Mouse (Mus musculus): ENCODE data around the gene AI464131. TPM values are rescaled to one million over a fixed set of nuclear protein-coding genes. Genes with fewer than 3 reads are reported as not detected.

AI464131 gene
- not detected for polyA plus RNA-seq (2017; shearing (Covaris generic))

- peak; percentile 49 for ATAC-seq
Measured at GRCm38 (mm10) chr4:41502986-41503412, at the start of gene AI464131. Gene AI464131 (minus strand): TSS chr4:41503076.

DNA sequence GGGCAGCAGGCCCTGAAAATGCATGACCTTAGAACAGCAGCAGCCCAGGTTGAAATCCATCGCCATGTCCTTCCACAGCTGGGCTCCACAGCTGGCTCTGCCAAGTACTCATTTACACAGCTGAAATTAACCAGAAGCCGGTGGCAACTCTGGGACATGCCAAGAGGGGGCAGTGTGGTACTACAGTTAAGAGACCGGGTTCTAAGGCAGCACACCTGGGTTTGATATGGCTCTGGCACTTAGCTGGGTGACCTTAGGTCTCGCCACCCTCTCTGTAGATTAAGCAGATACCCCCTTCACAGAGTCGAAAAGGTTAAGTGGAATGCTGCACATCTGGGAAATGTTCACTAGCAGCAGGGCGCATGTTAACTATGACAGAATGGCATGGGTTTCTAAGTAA, 49.7 kb upstream of the AI464131 start:
- peak; percentile 65 for ATAC-seq

DNA sequence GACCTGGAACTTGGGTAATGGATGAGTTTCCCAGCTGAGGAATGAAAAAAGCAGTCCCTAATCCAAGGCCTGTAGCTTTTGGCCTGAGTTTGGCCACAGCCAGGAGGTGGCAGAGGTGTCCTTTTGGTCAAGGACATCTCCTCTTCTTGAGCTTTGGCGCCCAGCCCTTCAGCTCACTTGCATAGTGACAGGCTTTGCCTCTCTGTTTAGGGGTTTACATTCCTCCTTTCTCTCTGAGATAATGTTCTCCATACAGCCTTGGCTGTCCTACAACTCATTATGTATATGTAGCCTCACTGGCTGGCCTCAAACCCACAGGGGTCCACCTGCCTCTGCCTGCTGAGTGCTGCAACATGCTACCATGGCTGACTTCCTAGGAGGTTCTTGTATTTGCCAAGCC, 44.2 kb upstream of the AI464131 start:
- no peak for ATAC-seq

DNA sequence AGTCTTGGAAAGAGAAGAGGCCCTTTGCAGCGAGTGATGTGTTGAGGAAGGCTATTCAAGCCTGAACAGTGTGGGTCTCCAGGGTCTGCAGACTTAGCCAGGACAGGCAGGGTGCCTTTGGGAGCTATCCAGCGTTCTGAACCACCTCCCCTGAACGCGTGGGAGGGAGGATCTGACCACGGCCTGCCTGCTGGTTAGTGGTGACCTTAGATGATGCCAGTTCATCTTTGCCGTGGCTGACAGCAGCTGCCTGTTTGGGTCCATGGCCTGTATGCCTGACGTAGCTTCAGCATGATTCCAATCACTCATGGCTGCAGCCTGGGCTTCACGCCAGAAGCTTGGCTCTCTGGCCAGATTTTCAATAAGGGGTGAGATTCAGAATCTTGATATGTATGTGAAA, 43.1 kb upstream of the AI464131 start:
- no peak for ATAC-seq

DNA sequence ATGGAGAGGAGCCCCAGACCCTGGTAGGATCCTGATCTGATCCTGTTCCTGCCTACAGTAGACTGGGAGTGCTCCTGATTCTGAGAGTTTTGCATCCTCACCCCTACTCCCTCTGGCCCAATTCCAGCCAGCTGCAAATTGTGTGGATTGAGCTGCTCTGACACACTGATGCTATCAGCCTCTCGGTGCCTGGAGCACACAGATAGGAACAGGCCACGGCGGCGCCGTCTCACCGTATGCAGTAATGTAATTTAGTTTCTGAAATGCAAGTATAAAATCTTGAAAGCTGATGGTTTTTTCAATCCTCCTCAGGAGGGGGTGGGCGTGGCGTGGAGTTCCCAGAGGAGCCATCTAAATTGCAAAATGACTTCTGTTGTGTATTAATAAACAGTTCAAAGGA, 39.3 kb upstream of the AI464131 start:
- ATAC-seq = no peak

DNA sequence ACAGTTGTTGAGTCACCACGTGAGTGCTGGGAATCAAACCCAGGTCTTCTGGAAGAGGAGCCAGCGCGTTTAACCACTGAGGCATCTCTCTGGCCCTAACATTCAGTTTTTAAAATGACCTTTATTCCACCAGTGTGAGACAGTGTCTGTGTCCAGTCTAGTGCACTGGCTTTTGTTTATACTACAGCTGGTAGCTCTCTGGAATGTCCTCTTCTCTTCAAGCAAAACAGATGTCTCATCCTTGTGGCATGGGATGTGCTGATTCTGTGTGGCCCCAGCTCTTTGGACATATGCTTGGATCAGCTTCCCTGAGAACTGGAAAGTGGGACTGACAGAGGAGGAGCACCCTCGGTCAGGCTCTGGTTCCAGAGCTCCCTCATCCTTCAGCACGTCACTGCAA, 32.0 kb upstream of the AI464131 start:
- no peak for ATAC-seq

DNA sequence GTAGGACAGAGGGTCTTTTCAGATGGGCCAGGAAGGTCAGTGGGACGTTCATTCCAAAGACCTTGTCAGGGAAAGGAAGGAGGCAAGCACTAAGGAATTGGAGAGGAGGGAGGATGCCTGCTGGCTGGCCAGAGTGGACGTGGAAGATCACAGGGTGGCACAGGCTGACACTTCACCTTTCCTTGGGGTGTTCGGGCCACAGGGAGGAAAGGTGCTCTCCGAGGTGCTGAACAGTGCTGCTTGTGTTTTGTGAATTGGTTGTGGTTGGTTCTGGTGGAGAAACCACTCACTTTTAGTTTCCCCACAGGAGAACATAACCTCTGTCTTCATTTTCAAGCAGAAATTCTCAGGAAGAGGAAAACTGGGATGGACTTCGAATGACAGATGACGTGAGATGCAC, 29.5 kb upstream of the AI464131 start:
- ATAC-seq = no peak

DNA sequence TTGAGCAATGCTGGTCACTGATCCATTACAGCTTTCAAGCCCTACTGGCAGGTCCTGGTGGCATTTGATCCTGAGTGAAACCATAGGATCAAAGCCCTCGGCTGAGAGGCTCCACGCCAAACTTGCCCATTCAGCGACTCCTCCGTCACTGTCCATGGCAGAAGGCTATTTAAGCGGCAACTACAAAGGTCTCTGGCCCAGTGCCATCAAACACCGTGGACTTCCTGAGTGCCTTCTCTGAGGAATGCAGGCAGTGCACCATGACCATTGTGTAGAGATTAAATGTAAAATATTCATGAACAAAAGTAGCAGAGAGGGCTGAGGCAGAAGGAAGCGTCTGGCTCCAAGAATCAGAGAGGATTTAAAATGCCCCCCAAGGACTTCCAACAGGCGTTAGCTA, 25.1 kb upstream of the AI464131 start:
- no peak for ATAC-seq

DNA sequence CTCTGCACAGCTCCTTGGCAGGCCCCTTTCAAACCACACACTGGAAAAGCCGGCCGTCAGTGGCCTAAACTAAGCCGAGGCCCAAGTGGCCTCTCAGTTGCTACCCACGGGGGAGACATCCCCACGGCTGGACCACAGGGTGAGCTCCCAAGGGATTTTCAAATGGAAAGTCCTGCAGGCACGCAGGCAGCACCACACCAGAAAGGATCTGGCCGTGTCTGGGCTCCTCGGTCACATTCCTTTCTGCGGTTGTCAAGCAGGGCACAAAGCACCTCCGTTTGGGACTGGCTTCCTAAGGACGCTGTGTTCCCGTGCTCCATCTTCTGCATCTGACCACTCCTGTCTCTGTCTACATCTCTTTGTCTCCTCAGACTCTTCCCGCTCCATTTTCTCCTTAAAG, 24.2 kb upstream of the AI464131 start:
- ATAC-seq = no peak

DNA sequence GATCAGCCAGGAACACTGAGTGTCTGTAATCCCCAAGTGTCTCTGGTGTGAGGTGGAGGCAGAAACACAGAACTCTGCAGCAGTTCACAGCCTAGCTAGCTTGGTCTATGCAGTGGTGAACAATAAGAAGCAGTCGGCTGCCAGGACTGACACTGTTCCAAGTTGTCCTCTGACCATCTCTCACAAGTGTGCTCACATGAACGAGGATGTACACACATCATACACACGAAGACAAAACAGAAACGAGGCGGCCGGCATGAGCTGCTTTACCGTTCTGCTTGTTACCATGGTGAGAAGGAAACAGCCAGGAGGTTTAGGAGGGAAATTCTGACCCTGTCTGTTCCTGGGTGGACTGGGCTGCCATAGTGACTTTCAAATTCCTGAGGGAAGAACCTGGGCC, 23.7 kb upstream of the AI464131 start:
- no peak for ATAC-seq

DNA sequence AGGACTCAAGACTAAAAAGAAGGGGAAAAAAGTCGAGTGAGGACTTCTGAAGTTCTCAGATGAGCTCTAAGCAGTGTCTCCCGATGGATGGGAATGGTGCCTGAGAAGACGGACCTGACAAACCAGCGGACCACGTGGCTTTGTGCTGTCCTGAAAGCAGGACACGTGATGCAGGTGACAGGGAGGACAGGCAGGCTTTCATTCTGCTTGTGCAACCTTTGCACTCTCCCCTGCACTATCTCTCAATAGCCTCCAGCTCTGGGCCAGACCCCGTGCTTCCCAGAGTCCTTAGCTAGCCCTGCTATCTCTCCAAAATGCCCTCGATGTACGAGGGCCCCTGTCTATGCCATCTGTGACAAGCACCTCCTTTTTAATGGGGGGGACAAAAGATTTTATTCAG, 22.0 kb upstream of the AI464131 start:
- ATAC-seq = no peak

GRCm38 (mm10) chr4:41523839-41524238, 21.0 kb upstream of the AI464131 start:
- no peak for ATAC-seq

DNA sequence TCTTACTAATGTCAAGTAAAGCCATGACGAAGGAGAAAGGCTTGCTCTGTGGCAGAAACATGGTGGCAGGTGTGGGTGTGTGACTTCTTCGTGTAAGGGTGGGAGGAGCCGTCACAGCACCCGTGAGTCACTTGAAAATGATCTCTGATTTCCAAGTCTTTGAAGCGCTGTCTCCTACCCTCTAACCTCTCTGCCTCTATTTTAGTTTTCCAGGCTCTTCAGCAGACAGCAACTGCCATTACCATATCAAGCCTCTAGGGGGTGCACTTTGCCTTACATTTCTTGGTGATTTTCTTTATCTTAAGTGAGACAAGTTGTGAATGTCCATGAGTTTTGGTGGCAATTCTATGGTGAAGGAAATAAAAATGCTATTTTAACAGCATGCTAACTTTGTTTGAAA, 19.9 kb upstream of the AI464131 start:
- ATAC-seq = no peak

- no peak for ATAC-seq
Measured at GRCm38 (mm10) chr4:41522136-41522535, 19.3 kb upstream of the AI464131 start.

DNA sequence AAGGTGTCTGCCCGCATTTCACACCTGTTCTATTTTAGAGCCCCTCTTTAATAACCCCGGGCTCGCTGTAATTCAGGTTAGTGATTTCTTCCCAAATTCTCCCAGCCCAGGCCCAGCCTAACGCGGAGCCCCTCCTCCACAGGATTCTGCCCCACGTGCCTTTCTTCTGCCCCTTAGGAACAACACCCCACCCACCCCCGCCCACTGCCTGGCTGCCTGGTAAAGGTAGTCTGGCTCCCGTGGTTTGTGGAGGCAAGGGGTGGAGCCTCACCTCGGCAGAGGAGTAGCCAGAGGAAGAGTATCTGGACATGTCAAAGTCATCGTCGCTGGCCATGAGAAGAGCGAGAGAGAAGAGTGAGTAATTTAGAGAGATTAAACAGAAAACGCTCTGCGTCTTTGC, 17.8 kb upstream of the AI464131 start:
- no peak for ATAC-seq

DNA sequence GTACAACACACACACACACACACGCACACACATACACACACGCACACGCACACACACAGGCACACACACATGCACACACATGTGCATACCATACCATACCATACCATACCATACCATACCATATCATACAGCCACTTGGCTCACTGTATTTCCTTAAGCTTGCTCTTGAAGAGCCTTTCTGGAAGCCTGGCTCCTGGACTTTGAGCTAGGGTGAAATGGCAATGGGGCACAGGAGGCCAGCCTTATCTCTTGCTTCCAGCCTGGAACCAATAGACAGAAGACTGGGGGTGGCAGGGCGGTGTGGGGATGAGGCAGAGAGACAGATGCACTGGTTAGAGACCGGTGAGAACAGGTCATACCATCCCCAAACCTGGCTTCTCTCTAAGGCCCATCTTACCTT, 16.3 kb upstream of the AI464131 start:
- no peak for ATAC-seq

DNA sequence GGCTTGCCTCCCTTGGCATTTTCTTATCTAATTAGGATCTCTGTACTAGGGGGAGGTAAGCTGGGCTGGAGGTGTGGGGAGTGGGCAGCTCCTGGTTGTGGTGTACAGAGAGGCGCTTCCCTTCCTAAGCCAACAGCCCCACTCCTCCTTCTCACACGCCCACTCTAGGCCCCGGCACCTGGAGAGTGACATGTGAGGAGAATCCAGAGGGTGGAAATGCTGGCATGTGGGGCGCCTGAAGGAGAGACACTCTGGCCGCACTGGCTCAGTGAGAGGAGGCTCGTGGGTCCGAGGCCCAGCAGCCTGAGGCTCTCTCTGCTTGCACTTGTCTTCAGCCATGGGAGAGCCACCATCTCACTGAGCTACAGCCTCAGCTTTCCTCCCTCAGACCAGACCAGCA, 15.5 kb upstream of the AI464131 start:
- ATAC-seq = no peak

GRCm38 (mm10) chr4:41517233-41517632, 14.4 kb upstream of the AI464131 start, which contains the start of gene 1110017D15Rik:
Gene 1110017D15Rik (minus strand): TSS chr4:41517333.
- ATAC-seq = no peak

- no peak for ATAC-seq
Measured at GRCm38 (mm10) chr4:41513714-41514113, 10.8 kb upstream of the AI464131 start.

GRCm38 (mm10) chr4:41513309-41513708, 10.4 kb upstream of the AI464131 start:
- ATAC-seq = no peak

GRCm38 (mm10) chr4:41507998-41508397, 5.1 kb upstream of the AI464131 start:
- no peak for ATAC-seq

DNA sequence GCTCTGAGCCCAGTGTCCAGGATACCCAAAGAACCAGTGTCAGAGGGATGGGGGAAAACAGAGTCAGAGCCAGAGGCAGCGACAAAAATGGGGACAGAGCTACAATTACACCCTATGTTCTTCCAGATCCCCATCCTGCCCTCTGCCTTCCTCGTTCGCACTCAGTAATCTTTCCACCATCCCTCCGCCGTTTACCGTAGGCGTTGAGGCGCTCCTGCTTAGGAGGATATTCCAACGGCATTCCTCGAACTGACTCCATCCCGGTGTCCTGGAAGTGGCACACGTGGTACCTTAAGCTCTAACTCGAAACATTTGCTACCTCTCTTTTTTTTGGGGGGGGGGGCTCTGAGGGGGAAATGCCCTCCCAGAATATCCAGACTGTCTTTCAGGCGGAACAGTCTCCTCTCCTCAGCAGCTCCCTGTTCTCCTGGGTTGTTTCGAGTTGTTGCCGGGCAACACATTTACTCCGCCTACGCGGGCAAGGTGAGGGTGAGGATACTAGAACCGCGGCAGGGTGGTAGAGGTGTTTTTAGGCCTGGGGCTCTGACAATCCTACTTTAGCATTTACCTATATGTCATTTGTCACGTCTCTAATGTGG, 4.5 kb upstream of the AI464131 start:
- no peak for ATAC-seq

DNA sequence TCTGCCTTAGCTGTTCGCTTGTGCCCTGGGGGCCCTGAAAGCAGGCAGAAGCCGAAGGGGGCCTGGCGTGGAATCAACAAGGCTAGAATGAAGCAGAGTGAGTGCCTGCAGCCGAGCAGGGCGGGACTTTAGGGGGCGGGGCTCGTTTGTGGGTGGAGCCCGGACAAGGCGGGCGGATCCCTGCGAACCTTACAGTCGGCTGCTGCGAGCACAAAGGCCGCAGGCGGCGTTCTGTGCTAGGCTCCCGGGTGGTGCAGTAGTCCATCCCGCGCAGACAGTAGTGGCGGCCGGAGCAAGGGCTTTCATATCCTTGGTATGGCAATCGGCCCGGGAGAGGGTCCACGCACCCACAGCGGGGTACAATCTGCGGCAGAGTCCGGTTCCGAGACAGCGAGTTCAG, 4.0 kb upstream of the AI464131 start:
- peak; percentile 63 for ATAC-seq

GRCm38 (mm10) chr4:41506156-41506555, 3.3 kb upstream of the AI464131 start:
- ATAC-seq = no peak

- no peak for ATAC-seq
Measured at GRCm38 (mm10) chr4:41505131-41505551, 2.3 kb upstream of the AI464131 start.
